Mouse (Mus musculus): ENCODE measurements around the gene Lyst. TPM values are rescaled to one million over a fixed set of nuclear protein-coding genes. Genes with fewer than 3 reads are reported as not detected.

Gene Lyst
- polyA plus RNA-seq, 1 experiment from 2014 or later, result 48.0 TPM

- Histone ChIP-seq H3K4me3 (ENCODE audit: inconsistent target) (no peak overlapping the region), H3K27ac (no peak overlapping the region), H3K79me2 (ENCODE audit: inconsistent target) (peaks cover 31% of the 10 kb centered on the region), H3K36me3 (ENCODE audit: inconsistent target) (no peaks in the 10 kb centered on the region)
- WGBS (ENCODE audit: missing documents), result 93% methylated on average over 1 of the region's 1 CpGs
Measured at GRCm38 (mm10) chr13:13588518-13588917, 1.7 kb upstream of the Lyst start.

GRCm38 (mm10) chr13:13589032-13589431, 1.2 kb upstream of the Lyst start:
- 96% methylated on average over 2 of the region's 2 CpGs for WGBS (ENCODE audit: missing documents)
- Histone ChIP-seq H3K27ac (peak overlapping the region; percentile 66; the same call in 1 of the 2 replicates), H3K79me2 (ENCODE audit: inconsistent target) (peaks cover 36% of the 10 kb centered on the region), H3K4me3 (ENCODE audit: inconsistent target) (no peak overlapping the region), H3K36me3 (ENCODE audit: inconsistent target) (no peaks in the 10 kb centered on the region)

- peaks cover 63% of the 10 kb centered on the region for H3K79me2 ChIP-seq (ENCODE audit: inconsistent target)
- 27% methylated on average over 4 of the region's 4 CpGs for WGBS (ENCODE audit: missing documents)
- H3K36me3 ChIP-seq (ENCODE audit: inconsistent target), result no peaks in the 10 kb centered on the region
- H3K4me3 ChIP-seq (ENCODE audit: inconsistent target), result peak overlapping the region; percentile 79
- H3K27ac ChIP-seq, result peak overlapping the region; percentile 60
Measured at GRCm38 (mm10) chr13:13591892-13592291, 1.7 kb downstream of the Lyst start.

GRCm38 (mm10) chr13:13596424-13597044, 6.3 kb downstream of the Lyst start:
- 93% methylated on average over 7 of the region's 7 CpGs for WGBS (ENCODE audit: missing documents)
- Histone ChIP-seq H3K27ac (no peak overlapping the region), H3K36me3 (ENCODE audit: inconsistent target) (no peaks in the 10 kb centered on the region), H3K79me2 (ENCODE audit: inconsistent target) (peaks cover 99% of the 10 kb centered on the region), H3K4me3 (ENCODE audit: inconsistent target) (no peak overlapping the region)

- Histone ChIP-seq H3K4me3 (ENCODE audit: inconsistent target) (no peak overlapping the region), H3K36me3 (ENCODE audit: inconsistent target) (no peaks in the 10 kb centered on the region), H3K27ac (no peak overlapping the region), H3K79me2 (ENCODE audit: inconsistent target) (peaks cover 99% of the 10 kb centered on the region)
- WGBS (ENCODE audit: missing documents), result 86% methylated on average over 2 of the region's 2 CpGs
Measured at GRCm38 (mm10) chr13:13597896-13598295, 7.7 kb downstream of the Lyst start.

GRCm38 (mm10) chr13:13601407-13601806, 11.2 kb downstream of the Lyst start:
- H3K4me3 ChIP-seq (ENCODE audit: inconsistent target), result no peak overlapping the region
- no peaks in the 10 kb centered on the region for H3K36me3 ChIP-seq (ENCODE audit: inconsistent target)
- peaks cover 100% of the 10 kb centered on the region for H3K79me2 ChIP-seq (ENCODE audit: inconsistent target)
- 100% methylated on average over 2 of the region's 2 CpGs for WGBS (ENCODE audit: missing documents)
- H3K27ac ChIP-seq, result no peak overlapping the region

- no peaks in the 10 kb centered on the region for H3K36me3 ChIP-seq (ENCODE audit: inconsistent target)
- peaks cover 100% of the 10 kb centered on the region for H3K79me2 ChIP-seq (ENCODE audit: inconsistent target)
Measured at GRCm38 (mm10) chr13:13606149-13606548, 16.0 kb downstream of the Lyst start.

GRCm38 (mm10) chr13:13608311-13608710, 18.1 kb downstream of the Lyst start:
- H3K4me3 ChIP-seq (ENCODE audit: inconsistent target), result no peak overlapping the region
- no peaks in the 10 kb centered on the region; the same call in 1 of the 2 replicates for H3K36me3 ChIP-seq (ENCODE audit: inconsistent target)
- WGBS (ENCODE audit: missing documents), result 57% methylated on average over 1 of the region's 1 CpGs
- H3K79me2 ChIP-seq (ENCODE audit: inconsistent target), result peaks cover 98% of the 10 kb centered on the region
- no peak overlapping the region for H3K27ac ChIP-seq

More at GRCm38 (mm10) chr13:13606149-13606548, 16.0 kb downstream of the Lyst start:
- Histone ChIP-seq H3K27ac (no peak overlapping the region), H3K4me3 (ENCODE audit: inconsistent target) (no peak overlapping the region)

GRCm38 (mm10) chr13:13609655-13610054, 19.5 kb downstream of the Lyst start:
- H3K79me2 ChIP-seq (ENCODE audit: inconsistent target), result peaks cover 98% of the 10 kb centered on the region
- no peak overlapping the region for H3K4me3 ChIP-seq (ENCODE audit: inconsistent target)
- 49% methylated on average over 2 of the region's 2 CpGs for WGBS (ENCODE audit: missing documents)
- H3K36me3 ChIP-seq (ENCODE audit: inconsistent target), result peaks cover 13% of the 10 kb centered on the region; the same call in 1 of the 2 replicates
- H3K27ac ChIP-seq, result no peak overlapping the region

GRCm38 (mm10) chr13:13612882-13613281, 22.7 kb downstream of the Lyst start:
- H3K4me3 ChIP-seq (ENCODE audit: inconsistent target), result no peak overlapping the region
- 92% methylated on average over 1 of the region's 1 CpGs for WGBS (ENCODE audit: missing documents)
- H3K36me3 ChIP-seq (ENCODE audit: inconsistent target), result peaks cover 43% of the 10 kb centered on the region
- peaks cover 97% of the 10 kb centered on the region for H3K79me2 ChIP-seq (ENCODE audit: inconsistent target)
- H3K27ac ChIP-seq, result no peak overlapping the region

GRCm38 (mm10) chr13:13614235-13614634, 24.0 kb downstream of the Lyst start:
- WGBS (ENCODE audit: missing documents), result 69% methylated on average over 3 of the region's 4 CpGs
- H3K79me2 ChIP-seq (ENCODE audit: inconsistent target), result peaks cover 86% of the 10 kb centered on the region
- no peak overlapping the region for H3K4me3 ChIP-seq (ENCODE audit: inconsistent target)
- peaks cover 56% of the 10 kb centered on the region for H3K36me3 ChIP-seq (ENCODE audit: inconsistent target)
- no peak overlapping the region for H3K27ac ChIP-seq

GRCm38 (mm10) chr13:13621456-13621855, 31.3 kb downstream of the Lyst start:
- Histone ChIP-seq H3K4me3 (ENCODE audit: inconsistent target) (no peak overlapping the region), H3K79me2 (ENCODE audit: inconsistent target) (peaks cover 79% of the 10 kb centered on the region), H3K27ac (no peak overlapping the region), H3K36me3 (ENCODE audit: inconsistent target) (peaks cover 39% of the 10 kb centered on the region)
- WGBS (ENCODE audit: missing documents), result 89% methylated on average over 5 of the region's 5 CpGs

- Histone ChIP-seq H3K36me3 (ENCODE audit: inconsistent target) (peaks cover 29% of the 10 kb centered on the region), H3K27ac (no peak overlapping the region), H3K79me2 (ENCODE audit: inconsistent target) (peaks cover 76% of the 10 kb centered on the region), H3K4me3 (ENCODE audit: inconsistent target) (no peak overlapping the region)
- 33% methylated on average over 3 of the region's 3 CpGs for WGBS (ENCODE audit: missing documents)
Measured at GRCm38 (mm10) chr13:13622565-13622964, 32.4 kb downstream of the Lyst start.

GRCm38 (mm10) chr13:13633746-13634145, 43.5 kb downstream of the Lyst start:
- Histone ChIP-seq H3K27ac (no peak overlapping the region), H3K36me3 (ENCODE audit: inconsistent target) (peaks cover 49% of the 10 kb centered on the region), H3K79me2 (ENCODE audit: inconsistent target) (peaks cover 93% of the 10 kb centered on the region), H3K4me3 (ENCODE audit: inconsistent target) (no peak overlapping the region)
- 93% methylated on average over 1 of the region's 1 CpGs for WGBS (ENCODE audit: missing documents)

- Histone ChIP-seq H3K4me3 (ENCODE audit: inconsistent target) (no peak overlapping the region), H3K79me2 (ENCODE audit: inconsistent target) (peaks cover 96% of the 10 kb centered on the region), H3K36me3 (ENCODE audit: inconsistent target) (peaks cover 49% of the 10 kb centered on the region), H3K27ac (no peak overlapping the region)
- WGBS (ENCODE audit: missing documents), result 94% methylated on average over 7 of the region's 7 CpGs
Measured at GRCm38 (mm10) chr13:13634706-13635105, 44.5 kb downstream of the Lyst start.

- Histone ChIP-seq H3K27ac (no peak overlapping the region), H3K79me2 (ENCODE audit: inconsistent target) (peaks cover 96% of the 10 kb centered on the region), H3K4me3 (ENCODE audit: inconsistent target) (no peak overlapping the region), H3K36me3 (ENCODE audit: inconsistent target) (peaks cover 49% of the 10 kb centered on the region)
- 95% methylated on average over 12 of the region's 12 CpGs for WGBS (ENCODE audit: missing documents)
Measured at GRCm38 (mm10) chr13:13635224-13635623, 45.0 kb downstream of the Lyst start.
